Mouse (Mus musculus) cerebellum, postnatal 36 days (tissue): ENCODE results near the gene Tmem132b.
"Not testable (repeated sequence)": the region's sequence is repeated elsewhere in the genome, so short reads cannot be mapped to it uniquely, and the experiment has no call there.

Experiments
- DNase-seq, 2 experiments: peaks; one replicate each; pipeline ENCODE4 v3.0.0; 2021 to 2022; ENCODE audit warnings: mixed read lengths in 2 of 2

Gene Tmem132b

GRCm38 (mm10) chr5:125531634-125532033 is at the start of gene Tmem132b:
TSS of gene Tmem132b (plus strand) at chr5:125531774.
- no peak for DNase-seq

GRCm38 (mm10) chr5:125482474-125482873 is 49.1 kb upstream of the Tmem132b start:
- DNase-seq: no peak

- DNase-seq: no peak
Measured at GRCm38 (mm10) chr5:125483712-125484611, 47.6 kb upstream of the Tmem132b start.

GRCm38 (mm10) chr5:125485031-125485778 is 46.4 kb upstream of the Tmem132b start:
- DNase-seq: no peak

GRCm38 (mm10) chr5:125486088-125486487 is 45.5 kb upstream of the Tmem132b start:
- no peak for DNase-seq

- peak; percentile 64 to 74 for DNase-seq
Measured at GRCm38 (mm10) chr5:125487375-125488115, 44.0 kb upstream of the Tmem132b start.

- no peak for DNase-seq
Measured at GRCm38 (mm10) chr5:125488116-125488455, 43.5 kb upstream of the Tmem132b start.

GRCm38 (mm10) chr5:125488953-125489352 is 42.6 kb upstream of the Tmem132b start:
- not testable (repeated sequence) for DNase-seq

- peak; percentile 64 to 72 for DNase-seq
Measured at GRCm38 (mm10) chr5:125491107-125491506, 40.5 kb upstream of the Tmem132b start.

GRCm38 (mm10) chr5:125492379-125493092 is 39.0 kb upstream of the Tmem132b start:
- no peak for DNase-seq

GRCm38 (mm10) chr5:125493093-125493423 is 38.5 kb upstream of the Tmem132b start:
- no peak for DNase-seq

- no peak for DNase-seq
Measured at GRCm38 (mm10) chr5:125495655-125496054, 35.9 kb upstream of the Tmem132b start.

GRCm38 (mm10) chr5:125497821-125498600 is 33.6 kb upstream of the Tmem132b start:
- DNase-seq: peak; percentile 84 to 86

- DNase-seq: no peak
Measured at GRCm38 (mm10) chr5:125501505-125501904, 30.1 kb upstream of the Tmem132b start.

GRCm38 (mm10) chr5:125502186-125502585 is 29.4 kb upstream of the Tmem132b start:
- no peak for DNase-seq

- DNase-seq: no peak
Measured at GRCm38 (mm10) chr5:125503628-125504027, 27.9 kb upstream of the Tmem132b start.

- no peak for DNase-seq
Measured at GRCm38 (mm10) chr5:125504692-125505091, 26.9 kb upstream of the Tmem132b start.

GRCm38 (mm10) chr5:125505968-125506367 is 25.6 kb upstream of the Tmem132b start:
- no peak for DNase-seq

- no peak for DNase-seq
Measured at GRCm38 (mm10) chr5:125507582-125507981, 24.0 kb upstream of the Tmem132b start.

- DNase-seq: no peak
Measured at GRCm38 (mm10) chr5:125508006-125508405, 23.6 kb upstream of the Tmem132b start.

- DNase-seq: peak; percentile 51 to 62
Measured at GRCm38 (mm10) chr5:125509541-125509940, 22.0 kb upstream of the Tmem132b start.

- DNase-seq: no peak
Measured at GRCm38 (mm10) chr5:125515006-125515405, 16.6 kb upstream of the Tmem132b start.
